Mouse (Mus musculus): ENCODE measurements at regions not wholly inside any gene's neighbourhood (a gene's known extent, or its start where the extent isn't known, plus 50 kb on each side); places are given as distances from the start of the nearest gene placed in this dataset.
"Not testable (repeated sequence)": the region's sequence is repeated elsewhere in the genome, so short reads cannot be mapped to it uniquely, and the experiment has no call there.

DNA sequence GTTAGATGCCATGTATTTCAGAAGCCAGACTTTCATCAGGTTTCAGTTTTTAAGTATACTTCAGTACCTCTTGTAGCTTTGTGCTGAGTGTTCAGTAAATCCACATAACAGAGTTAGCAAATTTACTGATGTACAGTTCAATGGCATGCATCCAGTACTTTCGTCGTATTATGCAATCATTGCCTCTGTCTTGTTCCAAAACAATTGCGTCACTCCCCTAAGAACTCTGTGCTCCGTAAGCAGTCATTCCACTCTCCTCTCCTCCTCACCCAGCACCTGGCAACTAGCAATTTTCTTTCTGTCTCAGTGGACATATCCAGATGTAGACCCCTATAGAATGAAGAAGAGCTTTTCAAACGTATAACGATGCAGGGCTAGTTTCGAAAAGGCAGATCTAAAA is 209.5 kb downstream of the Bmp2 start:
- Histone ChIP-seq H3K4me1 (peaks cover 8% of the 10 kb centered on the region; the same call in 1 of the 2 replicates), H3K36me3 (no peaks in the 10 kb centered on the region), H3K27ac (no peak overlapping the region), H3K9me3 (replicated peaks) (no peaks in the 10 kb centered on the region), H3K27me3 (ENCODE audit: low read depth, poor library complexity, severe bottlenecking) (0 out of 2 replicates have a peak, but pooled peaks cover 4% of the 10 kb centered on the region), H3K4me3 (no peak overlapping the region)
- no peak for DNase-seq (ENCODE audit: low spot score)
- WGBS, result 68% methylated on average over 7 of the region's 7 CpGs

- Histone ChIP-seq H3K27me3 (ENCODE audit: low read depth, poor library complexity, severe bottlenecking) (0 out of 2 replicates have a peak, but pooled peaks cover 2% of the 10 kb centered on the region), H3K27ac (no peak overlapping the region), H3K36me3 (no peaks in the 10 kb centered on the region), H3K9me3 (replicated peaks) (no peaks in the 10 kb centered on the region), H3K4me1 (no peaks in the 10 kb centered on the region), H3K4me3 (no peak overlapping the region)
- no peak for DNase-seq (ENCODE audit: low spot score)
- 96% methylated on average over 1 of the region's 1 CpGs for WGBS
Measured at GRCm38 (mm10) chr2:133768546-133768945, 216.6 kb downstream of the Bmp2 start.

DNA sequence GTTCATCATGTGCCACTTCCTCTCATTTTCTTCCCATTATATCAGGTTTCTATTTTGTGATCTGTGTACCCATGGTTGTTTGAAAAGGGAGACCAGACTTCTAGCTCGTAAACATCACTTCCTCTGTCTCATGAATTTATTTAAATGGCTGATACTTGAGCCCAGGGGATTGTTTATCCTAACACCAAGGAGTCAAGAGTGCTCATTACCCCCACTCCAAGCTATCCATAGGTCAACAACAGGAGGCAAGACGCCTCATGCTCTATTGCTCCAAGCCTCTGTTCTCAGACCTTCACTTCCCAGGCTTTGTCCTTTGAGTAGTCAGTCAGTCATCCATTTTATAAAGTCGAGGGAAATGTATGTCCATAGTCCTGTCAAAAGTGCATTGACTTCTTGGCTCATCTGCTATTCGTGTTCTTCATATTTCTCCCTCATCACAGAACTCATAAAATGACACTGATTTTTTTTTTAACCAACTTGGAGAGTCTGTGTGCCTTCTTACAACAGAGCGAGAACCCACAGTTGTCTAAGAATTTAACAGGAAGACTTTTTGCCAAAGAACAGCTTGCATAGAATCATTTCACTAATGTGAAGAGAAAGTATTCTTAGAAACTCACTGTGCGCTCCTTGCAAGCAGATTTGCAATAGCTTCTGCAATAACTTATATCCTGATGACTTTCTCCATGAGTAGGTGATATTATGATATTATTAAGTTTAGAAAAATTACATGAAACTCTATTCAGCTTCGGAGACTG is 231.8 kb downstream of the Bmp2 start:
- Histone ChIP-seq H3K4me3 (no peak overlapping the region), H3K36me3 (no peaks in the 10 kb centered on the region), H3K9me3 (replicated peaks) (no peaks in the 10 kb centered on the region), H3K27ac (no peak overlapping the region), H3K27me3 (ENCODE audit: low read depth, poor library complexity, severe bottlenecking) (no peaks in the 10 kb centered on the region), H3K4me1 (no peaks in the 10 kb centered on the region)
- DNase-seq (ENCODE audit: low spot score), result no peak
- 68% methylated on average over 7 of the region's 7 CpGs for WGBS

GRCm38 (mm10) chr2:133791031-133791430 is 239.1 kb downstream of the Bmp2 start:
- DNase-seq (ENCODE audit: low spot score), result no peak
- WGBS, result 70% methylated on average over 1 of the region's 1 CpGs
- Histone ChIP-seq H3K27ac (no peak overlapping the region), H3K4me1 (peaks cover 4% of the 10 kb centered on the region; the same call in 1 of the 2 replicates), H3K36me3 (no peaks in the 10 kb centered on the region), H3K4me3 (no peak overlapping the region), H3K27me3 (ENCODE audit: low read depth, poor library complexity, severe bottlenecking) (no peaks in the 10 kb centered on the region), H3K9me3 (replicated peaks) (no peaks in the 10 kb centered on the region)

DNA sequence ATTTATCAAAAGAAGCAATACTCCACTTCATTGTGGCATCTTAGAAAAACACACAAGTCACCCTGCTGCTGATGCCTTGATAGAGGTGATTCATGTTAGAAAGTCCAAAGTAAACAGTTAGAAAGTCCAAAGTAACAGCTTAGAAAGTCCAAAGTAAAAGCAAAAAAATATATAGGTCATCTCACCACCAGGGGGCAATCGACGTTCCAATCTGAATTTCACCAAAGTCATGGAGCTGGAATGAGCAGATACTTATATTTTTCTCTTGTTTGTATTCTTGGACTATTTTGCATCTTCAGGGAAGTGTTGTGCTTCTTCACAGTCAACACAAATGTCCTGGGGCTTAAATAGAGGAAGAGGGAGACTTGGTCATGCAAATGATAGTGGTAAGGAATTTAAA is 241.3 kb downstream of the Bmp2 start:
- Histone ChIP-seq H3K27ac (no peak overlapping the region), H3K4me1 (peaks cover 4% of the 10 kb centered on the region; the same call in 1 of the 2 replicates), H3K27me3 (ENCODE audit: low read depth, poor library complexity, severe bottlenecking) (no peaks in the 10 kb centered on the region), H3K9me3 (replicated peaks) (no peaks in the 10 kb centered on the region), H3K36me3 (no peaks in the 10 kb centered on the region), H3K4me3 (no peak overlapping the region)
- 37% methylated on average over 2 of the region's 2 CpGs for WGBS
- DNase-seq (ENCODE audit: low spot score), result no peak

- H3K9me3 ChIP-seq (replicated peaks), result no peaks in the 10 kb centered on the region
- no peaks in the 10 kb centered on the region for H3K36me3 ChIP-seq
- H3K27me3 ChIP-seq (ENCODE audit: low read depth, poor library complexity, severe bottlenecking), result no peaks in the 10 kb centered on the region
- no peak overlapping the region for H3K4me3 ChIP-seq
- no peak for DNase-seq (ENCODE audit: low spot score)
- peaks cover 14% of the 10 kb centered on the region for H3K4me1 ChIP-seq
- no peak overlapping the region for H3K27ac ChIP-seq
- WGBS, result 32% methylated on average over 3 of the region's 3 CpGs
Measured at GRCm38 (mm10) chr2:133802666-133803065, 250.7 kb downstream of the Bmp2 start.

DNA sequence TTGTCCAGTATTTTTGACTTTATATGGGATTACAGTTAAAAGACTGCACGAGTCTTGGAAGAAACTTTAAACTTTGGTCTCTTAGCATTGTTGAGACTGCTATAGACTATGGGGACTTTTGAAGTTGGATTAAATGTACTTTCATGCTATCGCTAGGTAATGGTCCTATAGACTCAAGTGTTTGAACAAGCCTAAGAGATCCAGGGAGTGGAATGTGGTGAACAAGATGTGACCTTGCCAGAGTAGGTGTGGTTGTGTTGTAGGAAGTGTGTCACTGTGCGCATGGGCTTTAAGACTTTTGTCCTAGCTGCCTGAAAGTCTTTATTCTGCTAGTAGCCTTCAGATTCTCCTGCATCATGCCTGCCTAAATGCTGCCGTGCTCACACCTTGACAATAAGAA is 269.5 kb downstream of the Bmp2 start:
- Histone ChIP-seq H3K27ac (no peak overlapping the region), H3K4me1 (no peaks in the 10 kb centered on the region), H3K4me3 (no peak overlapping the region), H3K9me3 (replicated peaks) (no peaks in the 10 kb centered on the region), H3K27me3 (ENCODE audit: low read depth, poor library complexity, severe bottlenecking) (no peaks in the 10 kb centered on the region), H3K36me3 (no peaks in the 10 kb centered on the region)
- DNase-seq (ENCODE audit: low spot score), result no peak
- WGBS, result 95% methylated on average over 4 of the region's 4 CpGs

- Histone ChIP-seq H3K9me3 (replicated peaks) (no peaks in the 10 kb centered on the region), H3K4me3 (no peak overlapping the region), H3K36me3 (no peaks in the 10 kb centered on the region), H3K27me3 (ENCODE audit: low read depth, poor library complexity, severe bottlenecking) (no peaks in the 10 kb centered on the region), H3K27ac (no peak overlapping the region), H3K4me1 (no peaks in the 10 kb centered on the region)
- no peak for DNase-seq (ENCODE audit: low spot score)
- WGBS, result 90% methylated on average over 1 of the region's 1 CpGs
Measured at GRCm38 (mm10) chr2:133829406-133829805, 277.4 kb downstream of the Bmp2 start.

DNA sequence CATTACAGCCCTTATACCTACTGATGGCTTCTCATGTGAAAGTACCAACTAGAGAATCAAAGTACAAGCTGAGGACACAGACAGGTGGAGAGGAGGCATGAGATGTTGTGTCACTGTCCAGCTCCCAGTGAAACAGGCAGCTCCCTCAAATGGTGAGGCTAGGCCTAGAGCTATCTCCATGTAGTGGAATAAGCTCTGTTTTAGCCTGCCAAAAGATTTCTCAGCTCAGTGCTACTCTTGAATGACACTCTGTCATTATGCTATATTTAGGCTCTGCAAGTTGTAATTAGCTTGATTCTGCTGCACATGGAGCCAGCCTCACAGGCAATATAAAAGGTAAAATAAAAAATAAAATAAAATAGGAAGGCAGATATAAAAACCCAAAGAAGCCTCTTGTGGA is 298.5 kb downstream of the Bmp2 start:
- no peaks in the 10 kb centered on the region for H3K36me3 ChIP-seq
- no peaks in the 10 kb centered on the region for H3K27me3 ChIP-seq (ENCODE audit: low read depth, poor library complexity, severe bottlenecking)
- H3K9me3 ChIP-seq (replicated peaks), result no peaks in the 10 kb centered on the region
- H3K4me1 ChIP-seq, result 0 out of 2 replicates have a peak, but pooled peaks cover 9% of the 10 kb centered on the region
- DNase-seq (ENCODE audit: low spot score), result no peak
- no peak overlapping the region for H3K4me3 ChIP-seq
- H3K27ac ChIP-seq, result no peak overlapping the region

GRCm38 (mm10) chr2:133874982-133875381 is 323.0 kb downstream of the Bmp2 start:
- DNase-seq (ENCODE audit: low spot score); H3K36me3 ChIP-seq; H3K27me3 ChIP-seq (ENCODE audit: low read depth, poor library complexity, severe bottlenecking); H3K9me3 ChIP-seq (replicated peaks); H3K4me3 ChIP-seq; H3K27ac ChIP-seq; H3K4me1 ChIP-seq: not testable (repeated sequence)
- WGBS, result 93% methylated on average over 8 of the region's 8 CpGs

DNA sequence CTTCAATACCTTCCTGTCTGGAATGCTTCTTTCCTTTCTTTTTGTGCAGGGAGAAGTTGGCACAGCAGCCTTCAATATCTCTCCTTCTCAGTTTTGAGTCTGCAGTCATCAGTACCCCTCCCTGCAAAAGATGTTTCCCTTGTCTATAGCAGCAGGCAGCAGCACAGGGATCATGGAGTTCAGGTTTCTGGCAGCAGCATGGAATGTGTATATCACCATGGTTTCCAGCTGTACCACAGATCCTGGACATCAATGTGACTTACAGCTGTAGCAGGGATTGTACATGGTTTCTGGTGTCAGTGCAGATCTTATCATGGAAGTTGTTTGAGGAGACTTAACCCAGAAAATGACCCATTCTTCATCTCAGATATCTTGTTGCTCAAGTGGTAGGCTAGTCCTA is 331.7 kb downstream of the Bmp2 start:
- Histone ChIP-seq H3K27ac (no peak overlapping the region), H3K9me3 (replicated peaks) (no peaks in the 10 kb centered on the region), H3K4me1 (no peaks in the 10 kb centered on the region), H3K36me3 (no peaks in the 10 kb centered on the region), H3K4me3 (no peak overlapping the region), H3K27me3 (ENCODE audit: low read depth, poor library complexity, severe bottlenecking) (no peaks in the 10 kb centered on the region)
- no peak for DNase-seq (ENCODE audit: low spot score)

GRCm38 (mm10) chr2:133906269-133906668 is 354.3 kb downstream of the Bmp2 start:
- WGBS, result 83% methylated on average over 6 of the region's 6 CpGs

More at GRCm38 (mm10) chr2:133906269-133906668, 354.3 kb downstream of the Bmp2 start:
- H3K9me3 ChIP-seq (replicated peaks), result no peaks in the 10 kb centered on the region
- H3K4me3 ChIP-seq, result no peak overlapping the region
- no peak overlapping the region for H3K27ac ChIP-seq
- no peaks in the 10 kb centered on the region for H3K36me3 ChIP-seq
- H3K27me3 ChIP-seq (ENCODE audit: low read depth, poor library complexity, severe bottlenecking), result no peaks in the 10 kb centered on the region
- no peaks in the 10 kb centered on the region for H3K4me1 ChIP-seq
- DNase-seq (ENCODE audit: low spot score), result no peak
